Mouse (Mus musculus): ENCODE data around the gene Sft2d2.

- TF ChIP-seq CTCF (IDR thresholded peaks at IDR 0.05; ENCODE audit: control insufficient read depth, insufficient read depth, insufficient read length) (no peak), MYOG (IDR thresholded peaks at IDR 0.05; ENCODE audit: control insufficient read depth, extremely low read depth, insufficient read length) (no peak), MAX (IDR thresholded peaks at IDR 0.05) (no peak), CEBPB (IDR thresholded peaks at IDR 0.05; ENCODE audit: low read depth) (no peak), USF1 (IDR thresholded peaks at IDR 0.05; ENCODE audit: low read depth) (no peak), FOSL1 (IDR thresholded peaks at IDR 0.05; ENCODE audit: insufficient read depth, low read length, poor library complexity, severe bottlenecking) (no peak), MYOD1 (IDR thresholded peaks at IDR 0.05; ENCODE audit: control insufficient read depth, insufficient read length, low read depth) (no peak)
Observed at GRCm38 (mm10) chr1:165184178-165184577, 10.1 kb downstream of the Sft2d2 start.

Data from C2C12 (cell line).